Mouse (Mus musculus) hindbrain, postnatal 0 days (tissue): ENCODE measurements at regions not wholly inside any gene's neighbourhood (a gene's known extent, or its start where the extent isn't known, plus 50 kb on each side); places are given as distances from the start of the nearest gene placed in this dataset.

Experiments used
- ATAC-seq: fragments of 200-750 bp; cut with Nextera tagmentation; 2 replicates; pipeline ENCODE4 v1.8.0; 2017; ENCODE audit warnings: mild to moderate bottlenecking, moderate TSS enrichment, moderate library complexity
- DNase-seq: peaks from one replicate; pipeline ENCODE4 v3.0.0-alpha.2; 2015; ENCODE audit warnings: low spot score
- H3K27ac ChIP-seq: fragments of 300-500 bp; sonication (generic); 2 replicates; pipeline ENCODE4 v1.5.1; 2014; ENCODE audit warnings: mild to moderate bottlenecking
- H3K27me3 ChIP-seq: fragments of 300-500 bp; sonication (generic); 2 replicates; pipeline ENCODE4 v1.6.1; 2014; ENCODE audit warnings: low read length, mixed read lengths; ENCODE audit not compliant: insufficient read depth
- H3K36me3 ChIP-seq: fragments of 300-500 bp; sonication (generic); 2 replicates; pipeline ENCODE4 v1.6.1; 2014; ENCODE audit warnings: low read length, mixed read lengths; ENCODE audit not compliant: insufficient read depth
- H3K4me1 ChIP-seq: fragments of 300-500 bp; sonication (generic); 2 replicates; pipeline ENCODE4 v1.6.1; 2014; ENCODE audit warnings: antibody characterized with exemption, low read length, mixed read lengths; ENCODE audit not compliant: insufficient read depth
- H3K4me2 ChIP-seq: fragments of 300-500 bp; sonication (generic); 2 replicates; pipeline ENCODE4 v1.6.1; 2014; ENCODE audit warnings: low read depth, mild to moderate bottlenecking, low read length, moderate library complexity, mixed read lengths
- H3K4me3 ChIP-seq: fragments of 300-500 bp; sonication (generic); 2 replicates; pipeline ENCODE4 v1.5.1; 2014; ENCODE audit warnings: low read length
- H3K9ac ChIP-seq: fragments of 300-500 bp; sonication (generic); replicated peaks from 2 replicates; pipeline ENCODE4 v1.6.1; 2014; ENCODE audit warnings: mild to moderate bottlenecking, low read length, moderate library complexity, mixed read lengths
- H3K9me3 ChIP-seq: fragments of 300-500 bp; sonication (generic); 2 replicates; pipeline ENCODE4 v1.6.1; 2016; ENCODE audit warnings: low read length, mixed read lengths
- CTCF ChIP-seq: IDR thresholded peaks from 2 replicates; pipeline ENCODE4 v1.5.1; 2016; ENCODE audit warnings: antibody characterized with exemption, control low read depth, low read depth
- WGBS: fragments of 180-500 bp; shearing (Covaris S2); extraction: QIAGEN DNeasy Blood & Tissue Kit; methylation state at CpG from one replicate; pipeline ENCODE4 v1.1.7; 2014; 5-methylcytosine and 5-hydroxymethylcytosine counted together

- Histone ChIP-seq H3K4me1 (no peaks in the 10 kb centered on the region), H3K9ac (no peak overlapping the region), H3K36me3 (no peaks in the 10 kb centered on the region), H3K27me3 (no peaks in the 10 kb centered on the region), H3K4me3 (no peak overlapping the region), H3K27ac (no peak overlapping the region), H3K9me3 (no peaks in the 10 kb centered on the region), H3K4me2 (no peak overlapping the region)
- no peak for DNase-seq
- 65% methylated on average over 12 of the region's 12 CpGs for WGBS
- ATAC-seq, result no peak
- no peak for TF ChIP-seq CTCF
Observed at GRCm38 (mm10) chr7:70796038-70796760, 429.7 kb upstream of the Nr2f2 start.

GRCm38 (mm10) chr7:70788902-70789796, 422.6 kb upstream of the Nr2f2 start:
- DNase-seq, result peak; percentile 24
- 0 out of 2 replicates have a peak, but pooled peaks have one; percentile 32 for ATAC-seq
- WGBS, result 10% methylated on average over 21 of the region's 21 CpGs
- Histone ChIP-seq H3K27ac (no peak overlapping the region), H3K4me1 (no peaks in the 10 kb centered on the region; the same call in 1 of the 2 replicates), H3K4me2 (peak overlapping the region; percentile 36), H3K36me3 (no peaks in the 10 kb centered on the region), H3K9ac (no peak overlapping the region), H3K27me3 (no peaks in the 10 kb centered on the region), H3K9me3 (no peaks in the 10 kb centered on the region), H3K4me3 (no peak overlapping the region)
- no peak for TF ChIP-seq CTCF

DNA sequence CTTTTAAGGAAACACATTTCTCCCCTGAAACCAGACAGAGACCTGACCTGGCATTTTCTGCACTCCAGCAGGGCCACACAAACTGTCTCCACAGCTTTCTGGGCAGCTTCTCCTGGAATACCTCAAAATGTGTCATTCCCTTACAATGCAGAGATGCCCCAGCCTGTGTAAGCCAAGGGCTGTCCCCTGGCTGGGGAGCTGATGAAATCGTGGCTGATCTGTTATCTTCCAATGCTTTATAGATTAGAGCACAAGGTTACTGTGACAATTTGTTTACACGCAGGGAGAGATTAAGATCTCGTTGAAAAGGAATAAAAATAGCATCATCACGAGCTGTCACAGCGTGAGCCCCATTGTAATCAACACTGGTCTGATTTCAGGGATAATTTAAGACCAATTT, 421.4 kb upstream of the Nr2f2 start:
- DNase-seq (no peak), ATAC-seq (no peak)
- no peak for TF ChIP-seq CTCF
- Histone ChIP-seq H3K36me3 (no peaks in the 10 kb centered on the region), H3K4me1 (no peaks in the 10 kb centered on the region; the same call in 1 of the 2 replicates), H3K4me2 (no peak overlapping the region), H3K9me3 (no peaks in the 10 kb centered on the region), H3K27ac (no peak overlapping the region), H3K27me3 (no peaks in the 10 kb centered on the region), H3K4me3 (no peak overlapping the region), H3K9ac (no peak overlapping the region)
- WGBS, result 25% methylated on average over 5 of the region's 5 CpGs

DNA sequence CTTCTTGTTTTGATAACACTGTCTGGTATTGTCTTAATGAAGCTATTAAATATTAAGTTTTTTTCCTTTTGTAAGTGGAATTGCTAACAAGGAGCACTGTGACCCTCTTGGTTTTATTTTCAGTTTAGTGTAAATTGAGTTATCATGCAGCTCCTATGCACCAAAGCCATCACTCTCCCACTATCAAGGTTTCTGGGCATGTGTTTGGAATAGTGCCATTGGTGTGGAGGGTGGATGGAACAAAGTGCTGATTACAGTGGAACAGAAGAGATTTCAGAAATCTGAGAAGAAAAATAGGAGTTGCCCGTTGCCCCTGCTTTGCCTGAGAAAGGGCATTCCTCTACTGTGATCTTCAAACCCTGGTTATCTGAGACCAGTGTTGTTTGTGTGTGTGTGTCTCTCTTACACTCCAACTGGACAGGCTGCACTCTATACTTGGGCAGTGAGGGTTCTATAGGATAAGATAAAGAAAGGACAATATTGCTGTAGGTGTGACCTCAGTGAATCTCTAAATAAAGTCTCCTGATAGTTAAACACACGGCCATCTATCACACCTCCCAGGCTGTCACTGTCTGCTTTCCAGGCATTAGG, 414.3 kb upstream of the Nr2f2 start:
- Histone ChIP-seq H3K27me3 (no peaks in the 10 kb centered on the region), H3K9me3 (no peaks in the 10 kb centered on the region), H3K4me1 (no peaks in the 10 kb centered on the region), H3K27ac (no peak overlapping the region), H3K9ac (no peak overlapping the region), H3K4me2 (no peak overlapping the region), H3K4me3 (no peak overlapping the region), H3K36me3 (no peaks in the 10 kb centered on the region)
- WGBS, result 69% methylated on average over 2 of the region's 2 CpGs
- no peak for ATAC-seq
- TF ChIP-seq CTCF, result no peak
- no peak for DNase-seq

- ATAC-seq (no peak), DNase-seq (peak; percentile 36)
- Histone ChIP-seq H3K9me3 (no peaks in the 10 kb centered on the region), H3K4me3 (no peak overlapping the region), H3K27me3 (no peaks in the 10 kb centered on the region), H3K4me1 (no peaks in the 10 kb centered on the region), H3K36me3 (no peaks in the 10 kb centered on the region), H3K9ac (no peak overlapping the region), H3K27ac (no peak overlapping the region), H3K4me2 (no peak overlapping the region)
- 23% methylated on average over 4 of the region's 4 CpGs for WGBS
- TF ChIP-seq CTCF, result no peak
Observed at GRCm38 (mm10) chr7:70777763-70778162, 411.2 kb upstream of the Nr2f2 start.

DNA sequence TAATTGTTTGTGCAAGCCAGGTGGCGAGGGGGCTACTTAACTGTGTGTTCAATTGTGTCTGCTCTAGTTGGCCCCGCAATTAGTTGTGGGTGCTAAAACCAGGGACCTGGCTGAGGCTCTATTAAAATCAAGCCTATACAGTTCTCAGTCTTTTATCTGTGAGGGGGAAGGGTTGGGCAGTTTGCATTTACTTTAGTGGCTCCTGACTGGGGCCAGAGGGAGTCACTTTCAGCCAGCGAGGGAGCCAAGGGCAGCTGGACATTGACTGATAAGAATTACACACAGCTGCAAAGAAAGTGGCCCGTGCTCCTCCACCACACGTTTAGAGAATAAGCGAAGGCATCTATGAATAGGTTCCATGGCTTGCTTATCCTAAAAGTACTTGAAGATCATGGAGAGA, 403.1 kb upstream of the Nr2f2 start:
- Histone ChIP-seq H3K27me3 (no peaks in the 10 kb centered on the region), H3K36me3 (no peaks in the 10 kb centered on the region), H3K4me1 (no peaks in the 10 kb centered on the region), H3K9me3 (no peaks in the 10 kb centered on the region), H3K4me2 (no peak overlapping the region), H3K9ac (no peak overlapping the region), H3K27ac (no peak overlapping the region), H3K4me3 (no peak overlapping the region)
- DNase-seq, result no peak
- ATAC-seq, result no peak
- WGBS, result 73% methylated on average over 6 of the region's 6 CpGs
- TF ChIP-seq CTCF, result no peak
